11 mouse cellular contexts compared by ENCODE assay signal in the genomic region with DNA sequence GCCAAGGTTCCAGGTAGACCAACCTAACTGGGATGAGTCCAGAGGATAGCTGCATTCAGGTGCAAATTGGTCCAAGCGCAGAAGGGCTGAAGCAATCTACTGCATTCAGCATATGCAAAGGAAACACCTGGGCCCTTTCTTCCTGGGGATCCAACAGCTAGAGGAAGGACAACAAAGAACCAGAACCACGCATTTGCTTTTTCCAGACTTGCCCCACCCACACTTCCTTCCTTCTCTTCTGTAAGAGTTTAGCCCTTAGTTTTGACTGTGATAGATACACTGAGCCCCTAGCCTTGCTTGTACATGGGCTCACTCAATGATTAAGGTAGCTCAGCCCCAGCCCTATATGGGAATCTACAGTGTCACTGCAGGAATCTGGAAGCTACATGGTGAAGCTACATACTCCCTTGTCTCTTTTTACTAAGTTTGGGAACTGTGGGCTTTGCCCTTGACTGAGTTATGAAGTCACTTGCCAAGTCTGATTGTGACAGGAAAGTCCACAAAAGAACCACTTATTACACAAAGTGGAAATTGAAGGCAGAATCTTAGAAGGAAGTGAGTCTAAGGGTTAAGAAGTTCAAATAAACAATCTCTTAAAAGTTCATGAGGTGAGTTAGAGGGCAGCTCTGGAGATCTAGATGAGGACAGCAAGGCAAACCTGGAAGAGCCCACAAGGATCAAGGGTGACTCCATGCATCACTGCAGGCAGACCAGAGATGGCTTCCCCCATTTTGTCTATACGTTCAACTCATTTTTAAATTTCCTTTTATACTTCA. TPM values are rescaled to one million over a fixed set of nuclear protein-coding genes. Genes with fewer than 3 reads are reported as not detected.
DNase-seq lines count a peak whose midpoint lies in the region; ATAC-seq lines count a peak whose summit lies in the region.
"Had no signal": no experiment of that assay in that cellular context is flagged by ENCODE, and none has a peak within 500 bp of the region (broad histone marks: within the 10 kb centered on the region; RNA-seq: fewer than 3 reads in every experiment).

No protein-coding gene starts in this region.

- H3K9me3 ChIP-seq in heart, embryonic 14.5 days (ENCODE audit: control insufficient read depth, low read length), result no peaks in the 10 kb centered on the region
- no peaks in the 10 kb centered on the region for H3K9me3 ChIP-seq in liver, embryonic 11.5 days (ENCODE audit: control insufficient read depth, low read length)
- H3K9me3 ChIP-seq: G1E had no signal

- intact Hi-C loops in gastrocnemius, postnatal 14 days (cut with DNase I; ENCODE audit: low total_unique reads), result no loop called here

- peak; percentile 5 for DNase-seq in gastrocnemius, postnatal 14 days
- DNase-seq in gastrocnemius, postnatal 4 days (ENCODE audit: low spot score in 2 of 2), result no peak
- peak; percentile 90 for DNase-seq in ES-CJ7 (ENCODE audit: low read depth, low spot score)
- peak; percentile 58 to 80 for DNase-seq in kidney, postnatal 36 days
- no peak for DNase-seq in liver, embryonic 11.5 days (ENCODE audit: low spot score)
- no peak for DNase-seq in cerebellum, postnatal 36 days
- DNase-seq: right cerebral cortex, postnatal 14 days had no signal

- H3K4me2 ChIP-seq in heart, embryonic 14.5 days (ENCODE audit: low read length), result no peak overlapping the region
- no peak overlapping the region for H3K4me2 ChIP-seq in liver, embryonic 11.5 days

- H3K4me3 ChIP-seq in heart, embryonic 14.5 days (ENCODE audit: control insufficient read depth in 1 of 2, insufficient read depth in 1 of 2, low read depth in 1 of 2, low read length in 2 of 2), result no peak overlapping the region
- no peak overlapping the region for H3K4me3 ChIP-seq in liver, embryonic 11.5 days (ENCODE audit: low read depth, low read length)
- H3K4me3 ChIP-seq: myocyte had no signal

- no peak for ATAC-seq in heart, embryonic 14.5 days (ENCODE audit: insufficient number of reproducible peaks, insufficient read depth, low FRiP score, low read depth)
- no peak for ATAC-seq in liver, embryonic 11.5 days (replicated peaks; ENCODE audit: low FRiP score)
- ATAC-seq in cerebellum, adult (ENCODE audit: insufficient number of reproducible peaks, low FRiP score, low TSS enrichment), result no peak

- H3K27ac ChIP-seq in heart, embryonic 14.5 days (replicated peaks in 1 of 2; ENCODE audit: control insufficient read depth in 1 of 2, insufficient read depth in 1 of 2, low read depth in 2 of 2, low read length in 2 of 2), result 0 out of 4 replicates have a peak overlapping the region, but pooled peaks have one; percentile 12 to 27
- H3K27ac ChIP-seq in liver, embryonic 11.5 days (ENCODE audit: low read depth, low read length), result no peak overlapping the region

- H3K9ac ChIP-seq in heart, embryonic 14.5 days (ENCODE audit: low read length), result no peak overlapping the region
- no peak overlapping the region for H3K9ac ChIP-seq in liver, embryonic 11.5 days (ENCODE audit: low read depth, low read length)

- whole genome bisulfite sequencing in heart, embryonic 14.5 days, result 64% methylated on average over 3 of the region's 3 CpGs
- WGBS in liver, embryonic 11.5 days, result 65% methylated on average over 3 of the region's 3 CpGs

- H3K27me3 ChIP-seq in heart, embryonic 14.5 days (ENCODE audit: control insufficient read depth, insufficient read depth, low read length), result no peaks in the 10 kb centered on the region
- no peaks in the 10 kb centered on the region for H3K27me3 ChIP-seq in liver, embryonic 11.5 days (replicated peaks; ENCODE audit: control insufficient read depth, insufficient read depth, low read length)

- H3K4me1 ChIP-seq in heart, embryonic 14.5 days (ENCODE audit: control insufficient read depth in 2 of 2, insufficient read depth in 2 of 2, low read length in 2 of 2), result no peaks in the 10 kb centered on the region
- no peaks in the 10 kb centered on the region for H3K4me1 ChIP-seq in liver, embryonic 11.5 days (replicated peaks; ENCODE audit: control insufficient read depth, insufficient read depth, low read length)

- H3K36me3 ChIP-seq in heart, embryonic 14.5 days (ENCODE audit: control insufficient read depth, insufficient read depth, low read length), result no peaks in the 10 kb centered on the region
- H3K36me3 ChIP-seq in liver, embryonic 11.5 days (ENCODE audit: control insufficient read depth, insufficient read depth, low read length), result no peaks in the 10 kb centered on the region
- H3K36me3 ChIP-seq: G1E had no signal

RNA-seq across cellular contexts. Expression of a gene that starts 59.1 kb away (rescaled TPM):
- 10 to 100 TPM; 31.6 to 41.3 TPM for total RNA-seq in gastrocnemius, postnatal 14 days (2021)
- 10 to 100 TPM; 29.9 to 40.0 TPM for total RNA-seq in gastrocnemius, postnatal 4 days (2021)
- polyA plus RNA-seq in heart, embryonic 14.5 days (2014; fragmentation: Nextera tagmentation; extraction: Ambion mirVana), result 21.5 and 27.6 TPM in 2 replicates
- 2.5 and 3.0 TPM in 2 replicates for polyA plus RNA-seq in liver, embryonic 11.5 days (2014; fragmentation: Nextera tagmentation; extraction: Ambion mirVana)
- total RNA-seq: G1E had no signal
- polyA plus RNA-seq: G1E had no signal

Comparison
In these comparisons a context has a peak if more than half of its experiments do, and no peak if none do; other contexts are left out.
1. DNase-seq: peak in gastrocnemius, postnatal 14 days (single experiment), ES-CJ7 (single experiment) and kidney, postnatal 36 days (2 of 2); none in gastrocnemius, postnatal 4 days (0 of 2), liver, embryonic 11.5 days (single experiment) and cerebellum, postnatal 36 days (0 of 2).